Comparison of ENCODE assay signal across 20 mouse cellular contexts in genomic region chr5:108543516-108544291, GRCm38 (mm10). TPM values are rescaled to one million over a fixed set of nuclear protein-coding genes. Genes with fewer than 3 reads are reported as not detected.
A peak's percentile ranks its signal among the peaks of the same experiment; 100 is the strongest.
DNase-seq lines count a peak whose midpoint lies in the region; ATAC-seq and TF ChIP-seq lines count a peak whose summit lies in the region.
"Had no signal": no experiment of that assay in that cellular context is flagged by ENCODE, and none has a peak within 500 bp of the region (broad histone marks: within the 10 kb centered on the region; RNA-seq: fewer than 3 reads in every experiment).

No protein-coding gene starts in this region.

- no peak overlapping the region for H3K9ac ChIP-seq in stomach, postnatal 0 days (ENCODE audit: low read length)
- H3K9ac ChIP-seq: embryonic facial prominence, embryonic 12.5 days; forebrain, embryonic 15.5 days; heart, embryonic 15.5 days; hindbrain, embryonic 14.5 days; intestine, embryonic 15.5 days had no signal

- no peaks in the 10 kb centered on the region for H3K27me3 ChIP-seq in stomach, postnatal 0 days (ENCODE audit: control insufficient read depth, insufficient read depth, low read length)

- H3K4me3 ChIP-seq in stomach, postnatal 0 days (ENCODE audit: low read depth, low read length), result no peak overlapping the region
- H3K4me3 ChIP-seq: embryonic facial prominence, embryonic 12.5 days; forebrain, embryonic 15.5 days; heart, adult 2 months; heart, embryonic 15.5 days; hindbrain, embryonic 10.5 days; intestine, embryonic 15.5 days had no signal

- no peak overlapping the region for H3K4me2 ChIP-seq in stomach, postnatal 0 days (replicated peaks; ENCODE audit: low read depth)
- H3K4me2 ChIP-seq: embryonic facial prominence, embryonic 12.5 days; forebrain, embryonic 15.5 days; heart, embryonic 11.5 days; heart, embryonic 15.5 days; hindbrain, embryonic 14.5 days; intestine, embryonic 15.5 days had no signal

- peak; percentile 53 for DNase-seq in cerebellum, adult 9-10 months
- DNase-seq in cerebellum, adult 11 months, result no peak
- peak; percentile 66 for DNase-seq in heart, adult 11 months
- no peak for DNase-seq in heart, postnatal 4 days
- DNase-seq in brain, adult 2 months (ENCODE audit: low read depth, low spot score), result peak; percentile 56
- peak; percentile 9 for DNase-seq in stomach, postnatal 0 days (ENCODE audit: low spot score)
- no peak for DNase-seq in testis, postnatal 10 days (ENCODE audit: low spot score)
- DNase-seq: adrenal gland, adult 8-10 months; adrenal gland, postnatal 36 days; gastrocnemius, postnatal 10 days; heart, adult 2 months; heart, postnatal 14 days; kidney, adult 18-20 months had no signal

- TF ChIP-seq CTCF in stomach, postnatal 0 days (IDR thresholded peaks at IDR 0.05; ENCODE audit: low read depth), result no peak

- H3K4me1 ChIP-seq in stomach, postnatal 0 days (replicated peaks; ENCODE audit: control insufficient read depth, insufficient read depth), result no peaks in the 10 kb centered on the region
- H3K4me1 ChIP-seq: embryonic facial prominence, embryonic 12.5 days; heart, embryonic 15.5 days; hindbrain, embryonic 10.5 days; intestine, embryonic 15.5 days had no signal

- H3K9me3 ChIP-seq in stomach, postnatal 0 days (ENCODE audit: control insufficient read depth, low read length), result no peaks in the 10 kb centered on the region
- H3K9me3 ChIP-seq: embryonic facial prominence, embryonic 12.5 days; forebrain, embryonic 15.5 days; heart, embryonic 15.5 days; hindbrain, embryonic 10.5 days; intestine, embryonic 15.5 days had no signal

- ATAC-seq in stomach, postnatal 0 days (ENCODE audit: low FRiP score, low TSS enrichment), result no peak
- ATAC-seq: forebrain, embryonic 15.5 days; intestine, embryonic 15.5 days had no signal

- no peak overlapping the region for H3K27ac ChIP-seq in stomach, postnatal 0 days (replicated peaks)
- H3K27ac ChIP-seq: embryonic facial prominence, embryonic 12.5 days; forebrain, embryonic 15.5 days; heart, adult 2 months; heart, embryonic 15.5 days; hindbrain, embryonic 10.5 days; hindbrain, embryonic 14.5 days; intestine, embryonic 15.5 days had no signal

- TF ChIP-seq EP300 in stomach, postnatal 0 days (optimal IDR thresholded peaks at IDR 0.05), result no peak

- no peaks in the 10 kb centered on the region for H3K36me3 ChIP-seq in stomach, postnatal 0 days (ENCODE audit: control insufficient read depth, insufficient read depth, low read length)
- H3K36me3 ChIP-seq: embryonic facial prominence, embryonic 12.5 days; heart, embryonic 15.5 days; hindbrain, embryonic 10.5 days; intestine, embryonic 15.5 days had no signal

- 71% methylated on average over 7 of the region's 7 CpGs for WGBS in stomach, postnatal 0 days

RNA-seq across cellular contexts. Expression of gene Cplx1, which starts 6.1 kb away (rescaled TPM):
- under 1 TPM; 0.59 to 0.60 TPM for total RNA-seq in heart, postnatal 4 days (2021)
- polyA plus RNA-seq in stomach, postnatal 0 days (2015; fragmentation: Nextera tagmentation; extraction: Ambion mirVana), result 1.8 and 2.2 TPM in 2 replicates

Comparison
In these comparisons a context has a peak if more than half of its experiments do, and no peak if none do; other contexts are left out.
1. DNase-seq: peak in cerebellum, adult 9-10 months (single experiment), heart, adult 11 months (single experiment), brain, adult 2 months (single experiment) and stomach, postnatal 0 days (single experiment); none in cerebellum, adult 11 months (single experiment), heart, postnatal 4 days (single experiment) and testis, postnatal 10 days (single experiment).